ENCODE assay signal across 8 mouse cellular contexts in genomic region chr10:110733343-110733742, GRCm38 (mm10). TPM values are rescaled to one million over a fixed set of nuclear protein-coding genes. Genes with fewer than 3 reads are reported as not detected.
DNase-seq lines count a peak whose midpoint lies in the region; ATAC-seq and TF ChIP-seq lines count a peak whose summit lies in the region.

No protein-coding gene starts in this region.

- peak; percentile 93 for ATAC-seq in CD4-positive, CD25-positive, alpha-beta regulatory T cell, adult 4 months
- ATAC-seq in common myeloid progenitor, adult 5-6 weeks (replicated peaks; ENCODE audit: low read depth, poor library complexity, severe bottlenecking), result peak; percentile 100
- ATAC-seq in liver, embryonic 11.5 days (replicated peaks; ENCODE audit: low FRiP score), result peak; percentile 76
- ATAC-seq in neural tube, embryonic 14.5 days (ENCODE audit: low read depth), result peak; percentile 75

- no peaks in the 10 kb centered on the region for H3K27me3 ChIP-seq in liver, embryonic 11.5 days (replicated peaks; ENCODE audit: control insufficient read depth, insufficient read depth, low read length)
- H3K27me3 ChIP-seq in neural tube, embryonic 14.5 days (ENCODE audit: control insufficient read depth, insufficient read depth, low read length), result no peaks in the 10 kb centered on the region
- peaks cover 5% of the 10 kb centered on the region; the same call in 1 of the 2 replicates for H3K27me3 ChIP-seq in thymus, adult 2 months (ENCODE audit: control insufficient read depth, insufficient read depth, low read length)

- no peak overlapping the region for H3K27ac ChIP-seq in liver, embryonic 11.5 days (ENCODE audit: low read depth, low read length)
- H3K27ac ChIP-seq in neural tube, embryonic 14.5 days (ENCODE audit: low read depth, low read length), result no peak overlapping the region
- H3K27ac ChIP-seq in thymus, adult 2 months (ENCODE audit: control insufficient read depth, insufficient read depth, low read length), result no peak overlapping the region

- 23% methylated on average over 6 of the region's 6 CpGs for WGBS in liver, embryonic 11.5 days
- WGBS in neural tube, embryonic 14.5 days, result 25% methylated on average over 6 of the region's 6 CpGs
- WGBS in thymus, adult 2 months, result 12% methylated on average over 6 of the region's 6 CpGs

- no peak overlapping the region for H3K4me3 ChIP-seq in liver, embryonic 11.5 days (ENCODE audit: low read depth, low read length)
- H3K4me3 ChIP-seq in neural tube, embryonic 14.5 days (ENCODE audit: low read depth, low read length), result no peak overlapping the region
- no peak overlapping the region for H3K4me3 ChIP-seq in thymus, adult 2 months (ENCODE audit: control insufficient read depth, insufficient read depth, low read length)

- no peak overlapping the region for H3K9ac ChIP-seq in liver, embryonic 11.5 days (ENCODE audit: low read depth, low read length)
- no peak overlapping the region for H3K9ac ChIP-seq in neural tube, embryonic 14.5 days (replicated peaks; ENCODE audit: low read depth, low read length)

- no peak for TF ChIP-seq POLR2A in thymus, adult 2 months (IDR thresholded peaks at IDR 0.05; ENCODE audit: control insufficient read depth, extremely low read depth, insufficient read depth, low read length, poor library complexity)

- no peaks in the 10 kb centered on the region for H3K4me1 ChIP-seq in liver, embryonic 11.5 days (replicated peaks; ENCODE audit: control insufficient read depth, insufficient read depth, low read length)
- no peaks in the 10 kb centered on the region for H3K4me1 ChIP-seq in neural tube, embryonic 14.5 days (ENCODE audit: control insufficient read depth, insufficient read depth, low read length)
- H3K4me1 ChIP-seq in thymus, adult 2 months (replicated peaks; ENCODE audit: control insufficient read depth, insufficient read depth, low read length), result no peaks in the 10 kb centered on the region

- H3K36me3 ChIP-seq in liver, embryonic 11.5 days (ENCODE audit: control insufficient read depth, insufficient read depth, low read length), result no peaks in the 10 kb centered on the region
- no peaks in the 10 kb centered on the region for H3K36me3 ChIP-seq in neural tube, embryonic 14.5 days (ENCODE audit: control insufficient read depth, insufficient read depth, low read length)
- no peaks in the 10 kb centered on the region for H3K36me3 ChIP-seq in thymus, adult 2 months (ENCODE audit: control insufficient read depth, insufficient read depth, low read length)

- no peak for TF ChIP-seq CTCF in thymus, adult 2 months (IDR thresholded peaks at IDR 0.05; ENCODE audit: borderline replicate concordance, control insufficient read depth, extremely low read depth, insufficient read depth, low read length, poor library complexity)

- H3K9me3 ChIP-seq in liver, embryonic 11.5 days (ENCODE audit: control insufficient read depth, low read length), result no peaks in the 10 kb centered on the region
- H3K9me3 ChIP-seq in neural tube, embryonic 14.5 days (ENCODE audit: control insufficient read depth, low read length), result no peaks in the 10 kb centered on the region

- DNase-seq in adipocyte (ENCODE audit: low spot score), result peak; percentile 60
- DNase-seq in gastrocnemius, adult 8-10 months (ENCODE audit: low spot score in 2 of 2), result peak; percentile 13 to 17
- peak; percentile 67 for DNase-seq in kidney, postnatal 14 days
- DNase-seq in liver, embryonic 11.5 days (ENCODE audit: low spot score), result peak; percentile 53
- peak; percentile 72 for DNase-seq in thymus, adult 2 months

- no peak overlapping the region for H3K4me2 ChIP-seq in liver, embryonic 11.5 days
- no peak overlapping the region for H3K4me2 ChIP-seq in neural tube, embryonic 14.5 days (ENCODE audit: low read depth, low read length)

RNA-seq across cellular contexts. Expression of gene E2f7, which starts 11.9 kb away (rescaled TPM):
- polyA plus RNA-seq in CD4-positive, CD25-positive, alpha-beta regulatory T cell, adult 4 months (2017; shearing (Covaris generic)), result 1 to 10 TPM in 1 of 2 experiments, under 1 TPM in 1; 0.38 to 1.3 TPM
- 3.7 and 14.0 TPM in 2 replicates for total RNA-seq in common myeloid progenitor, adult 5-6 weeks (2017)
- 1 to 10 TPM in 1 of 4 experiments, under 1 TPM in 3; 0.17 to 1.0 (median 0.27) TPM for total RNA-seq in gastrocnemius, adult 8-10 months (2022)
- 18.1 and 18.8 TPM in 2 replicates for polyA plus RNA-seq in liver, embryonic 11.5 days (2014; fragmentation: Nextera tagmentation; extraction: Ambion mirVana)
- polyA plus RNA-seq in neural tube, embryonic 14.5 days (2014; fragmentation: Nextera tagmentation; extraction: Ambion mirVana), result 6.2 and 8.5 TPM in 2 replicates
- polyA plus RNA-seq in thymus, adult 2 months (2012; rRNA removed), result 3.9 and 9.8 TPM in 2 replicates

Comparison
In these comparisons a context has a peak if more than half of its experiments do, and no peak if none do; other contexts are left out.
1. DNase-seq: peak in every context shown above with its lines; median percentile 72 in thymus, adult 2 months; 67 in kidney, postnatal 14 days; 60 in adipocyte; 53 in liver, embryonic 11.5 days; 15 in gastrocnemius, adult 8-10 months.